Mouse (Mus musculus): ENCODE data around the gene Slc35f1.

GRCm38 (mm10) chr10:52787075-52787474, 96.7 kb downstream of the Slc35f1 start:
- TF ChIP-seq GATA1 (IDR thresholded peaks at IDR 0.05; ENCODE audit: borderline replicate concordance, low read length) (no peak), FLI1 (IDR thresholded peaks at IDR 0.05; ENCODE audit: low read length) (no peak)
